Mouse (Mus musculus): ENCODE measurements at regions not wholly inside any gene's neighbourhood (a gene's known extent, or its start where the extent isn't known, plus 50 kb on each side); places are given as distances from the start of the nearest gene placed in this dataset.

- TF ChIP-seq CTCF (IDR thresholded peaks at IDR 0.05; ENCODE audit: low read depth), result no peak
- no peak for TF ChIP-seq EP300 (IDR thresholded peaks at IDR 0.05; ENCODE audit: low read depth)
Observed at GRCm38 (mm10) chr16:73769729-73770128, 641.9 kb downstream of the Robo2 start.

Data from heart, postnatal 0 days (tissue).